Mouse (Mus musculus) thymus, postnatal 14 days (tissue): ENCODE results near the gene Mfsd4b1.

Source experiments
- DNase-seq: peaks from one replicate; pipeline ENCODE4 v3.0.0; 2021

Gene Mfsd4b1

GRCm38 (mm10) chr10:40024554-40025428 is at the start of gene Mfsd4b1:
TSS of gene Mfsd4b1 (minus strand) at chr10:40025268.
- peak; percentile 85 for DNase-seq

- DNase-seq, result no peak
These were observed 48.5 kb upstream of the Mfsd4b1 start for GRCm38 (mm10) chr10:40073608-40074007.

DNA sequence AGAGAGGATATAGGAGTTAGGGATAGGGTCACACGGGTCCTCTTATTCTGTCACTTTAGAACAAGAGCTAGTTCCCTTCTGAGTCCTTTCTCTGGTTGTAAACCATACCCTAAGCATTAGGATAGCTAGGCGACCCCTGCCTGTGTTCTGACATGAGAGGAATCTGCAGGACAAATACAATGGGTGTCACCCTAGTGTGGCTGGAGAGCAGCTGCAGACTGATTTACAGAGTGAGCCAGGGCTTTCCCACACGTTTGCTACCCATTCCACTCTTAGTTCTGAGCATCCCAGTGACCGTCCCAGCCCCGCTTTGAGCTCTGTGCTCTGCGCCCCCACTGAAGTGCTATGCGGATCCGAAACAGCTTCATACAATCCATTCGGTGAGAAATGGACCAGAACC is 45.6 kb upstream of the Mfsd4b1 start:
- no peak for DNase-seq

- DNase-seq, result no peak
These were observed 44.2 kb upstream of the Mfsd4b1 start for GRCm38 (mm10) chr10:40069270-40069669.

DNA sequence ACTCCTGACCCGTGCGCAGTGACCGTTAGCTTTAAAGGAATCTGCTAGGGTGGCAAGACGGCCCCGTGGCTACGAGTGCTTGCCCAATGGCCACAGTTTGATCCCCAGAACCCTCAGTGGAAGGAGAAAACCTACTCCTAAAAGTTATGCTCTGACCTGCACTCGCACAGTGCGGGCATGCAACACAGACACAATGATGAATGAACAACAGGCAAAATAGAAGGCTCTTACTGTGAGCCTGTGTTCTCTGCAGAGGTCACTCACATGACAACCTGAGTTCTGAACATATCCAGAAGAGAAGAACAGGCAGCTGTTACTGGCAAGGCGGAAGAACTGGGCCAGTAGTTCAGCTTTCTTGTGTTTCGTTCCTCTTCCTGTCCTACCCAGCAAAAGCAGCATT is 43.5 kb upstream of the Mfsd4b1 start:
- DNase-seq, result no peak

DNA sequence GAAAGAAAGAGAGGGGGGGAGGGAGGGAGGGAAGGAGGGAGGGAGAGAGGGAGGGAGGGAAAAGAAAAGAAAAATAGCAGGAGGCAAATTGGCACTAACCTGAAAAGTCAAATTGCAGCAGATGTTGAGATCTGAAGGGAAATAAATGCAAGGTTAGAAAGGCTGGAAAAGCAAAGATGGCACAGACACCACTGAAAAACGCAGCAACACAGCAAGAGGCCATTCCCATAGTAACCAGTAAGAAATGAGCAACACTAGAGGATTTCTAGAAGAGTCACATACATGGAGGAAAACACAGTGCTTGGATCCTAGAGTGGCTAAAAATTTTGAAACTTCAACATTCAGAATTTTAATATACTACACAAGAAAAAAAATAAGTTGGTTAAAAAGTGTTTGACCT is 42.5 kb upstream of the Mfsd4b1 start:
- DNase-seq, result no peak

GRCm38 (mm10) chr10:40067071-40067470 is 42.0 kb upstream of the Mfsd4b1 start:
- no peak for DNase-seq

DNA sequence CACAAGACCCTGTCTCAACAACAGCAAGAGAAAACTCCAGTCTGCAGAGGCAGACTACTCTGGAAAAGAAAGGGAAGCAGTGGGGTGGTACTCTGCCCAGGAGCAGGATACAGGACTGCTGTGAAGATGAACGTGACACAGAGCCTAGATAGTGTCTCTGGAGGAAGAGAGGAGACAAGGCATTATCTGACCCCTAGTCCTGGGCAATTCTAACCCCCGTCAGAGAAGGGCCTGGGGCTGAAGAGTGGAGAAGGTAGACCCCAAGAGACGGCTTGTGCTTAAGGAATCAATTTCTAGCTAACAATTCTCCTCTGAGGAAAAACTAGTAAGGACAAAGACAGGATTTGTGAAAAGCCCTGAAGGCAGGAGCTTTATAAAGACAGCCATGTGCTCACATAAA is 40.3 kb upstream of the Mfsd4b1 start:
- DNase-seq, result no peak

DNA sequence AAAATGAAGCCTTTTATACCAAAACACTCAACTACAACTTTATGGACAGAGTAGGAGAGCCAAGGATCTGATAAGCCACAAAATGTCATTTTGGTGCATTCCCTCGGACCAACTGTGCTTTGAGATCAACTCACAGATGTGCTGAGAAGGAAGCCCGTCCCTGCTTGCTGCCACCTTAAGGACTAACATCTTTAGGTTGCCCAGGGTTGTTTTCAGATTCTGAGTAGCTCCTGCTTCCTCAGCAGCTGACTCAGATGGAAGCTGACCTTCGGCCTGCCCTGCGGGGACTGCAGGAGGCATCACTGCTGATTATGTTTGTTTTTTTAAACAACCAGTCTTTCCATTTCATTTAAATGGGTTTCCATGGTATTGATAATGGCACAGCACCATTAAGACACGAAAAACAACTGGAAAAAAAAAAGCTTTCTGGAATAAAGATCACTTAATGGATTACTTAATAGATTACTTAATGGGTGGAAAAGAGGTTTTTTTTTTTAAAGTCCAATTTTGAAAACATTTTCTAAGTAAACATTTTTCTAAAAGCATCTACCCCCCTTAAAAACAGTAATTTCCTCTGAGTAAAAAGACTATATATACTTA is 38.3 kb upstream of the Mfsd4b1 start:
- DNase-seq, result no peak

GRCm38 (mm10) chr10:40062812-40063211 is 37.7 kb upstream of the Mfsd4b1 start:
- DNase-seq, result no peak

GRCm38 (mm10) chr10:40061926-40062325 is 36.9 kb upstream of the Mfsd4b1 start:
- no peak for DNase-seq

DNA sequence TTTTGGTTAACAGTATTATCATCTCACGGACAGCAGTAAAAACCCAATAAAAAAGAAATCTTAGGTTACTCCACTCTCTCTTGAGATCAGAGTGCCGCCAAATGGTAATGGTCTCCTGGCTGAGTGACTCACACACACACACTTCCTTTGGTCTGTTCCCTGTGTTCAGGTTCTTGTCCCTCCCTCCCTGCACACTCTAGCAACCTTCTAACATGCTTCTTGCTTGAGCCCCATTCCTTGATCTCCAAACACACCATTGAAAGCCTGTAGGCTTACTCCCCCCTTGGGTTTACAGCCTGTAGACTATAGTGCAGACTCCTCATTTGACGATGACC is 33.7 kb upstream of the Mfsd4b1 start:
- no peak for DNase-seq

- no peak for DNase-seq
These were observed 33.2 kb upstream of the Mfsd4b1 start for GRCm38 (mm10) chr10:40058062-40058785.

DNA sequence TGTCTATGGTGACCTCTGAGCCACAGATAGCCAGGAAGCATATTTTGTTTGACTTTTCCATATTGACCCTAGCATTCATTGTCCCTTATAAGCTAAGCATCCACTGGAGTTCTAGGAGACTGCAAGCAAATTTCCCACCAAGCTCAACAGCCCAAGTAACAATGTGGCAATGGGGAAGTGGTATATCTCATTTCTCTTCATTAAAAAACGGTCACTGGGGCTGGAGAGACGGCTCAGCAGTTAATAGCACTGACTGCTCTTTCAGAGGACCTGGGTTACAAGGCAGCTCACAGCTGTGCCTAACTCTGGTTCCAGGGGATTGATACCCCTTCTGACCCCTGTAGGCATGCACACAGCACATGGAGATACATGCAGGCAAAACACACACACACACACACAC is 32.5 kb upstream of the Mfsd4b1 start:
- no peak for DNase-seq

- no peak for DNase-seq
These were observed 29.4 kb upstream of the Mfsd4b1 start for GRCm38 (mm10) chr10:40054455-40054854.

DNA sequence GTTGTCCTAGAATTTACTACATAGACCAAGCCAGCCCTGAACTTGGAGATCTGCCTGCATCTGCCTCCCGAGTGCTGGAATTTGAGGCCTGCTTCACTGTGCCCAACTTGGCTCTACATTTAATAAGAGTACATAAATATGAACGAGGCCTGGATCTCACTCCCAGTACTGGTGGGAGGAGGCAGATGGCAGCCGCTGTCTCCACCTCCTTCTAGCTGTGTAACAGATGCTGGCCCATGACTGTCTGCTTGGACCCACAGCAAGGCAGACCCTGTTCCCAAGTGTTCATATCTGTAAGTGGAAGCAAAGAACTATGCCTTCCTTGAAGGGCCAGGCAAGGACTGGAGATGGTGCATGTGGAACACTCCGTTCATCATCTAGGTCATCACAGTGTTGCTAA is 28.8 kb upstream of the Mfsd4b1 start:
- DNase-seq, result no peak

DNA sequence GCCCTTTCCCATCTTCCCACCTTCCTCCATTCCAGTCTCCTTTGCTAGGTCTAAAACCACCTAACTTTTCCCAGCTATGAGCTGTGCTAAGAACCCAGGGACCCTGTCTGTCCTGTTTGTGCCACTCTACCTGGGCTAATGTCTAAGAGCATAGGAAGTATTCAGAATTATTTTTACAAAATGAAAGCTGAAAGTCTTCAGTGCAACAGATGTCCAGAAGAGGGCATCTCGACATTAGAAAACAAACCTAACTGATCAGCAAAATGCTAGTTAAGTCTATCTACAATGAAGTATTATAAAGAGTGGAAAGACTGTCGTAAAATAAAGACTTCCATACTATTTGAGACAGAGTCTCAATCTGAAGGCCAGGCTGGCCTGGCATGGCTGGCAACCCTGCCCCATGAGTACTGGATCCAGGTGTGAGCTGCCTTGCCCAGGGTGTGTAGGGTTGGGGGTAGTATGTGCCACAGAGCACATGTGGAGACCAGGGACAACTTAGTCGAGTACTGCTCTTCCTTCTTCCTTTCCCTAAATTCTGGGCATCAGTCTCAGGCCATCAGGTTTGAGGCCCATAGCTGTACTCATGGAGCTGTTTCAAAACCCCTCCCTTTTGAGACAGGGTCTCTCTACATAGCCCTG is 28.3 kb upstream of the Mfsd4b1 start:
- DNase-seq, result peak; percentile 49

GRCm38 (mm10) chr10:40051997-40052396 is 26.9 kb upstream of the Mfsd4b1 start:
- no peak for DNase-seq

GRCm38 (mm10) chr10:40050763-40051162 is 25.7 kb upstream of the Mfsd4b1 start:
- DNase-seq, result no peak

DNA sequence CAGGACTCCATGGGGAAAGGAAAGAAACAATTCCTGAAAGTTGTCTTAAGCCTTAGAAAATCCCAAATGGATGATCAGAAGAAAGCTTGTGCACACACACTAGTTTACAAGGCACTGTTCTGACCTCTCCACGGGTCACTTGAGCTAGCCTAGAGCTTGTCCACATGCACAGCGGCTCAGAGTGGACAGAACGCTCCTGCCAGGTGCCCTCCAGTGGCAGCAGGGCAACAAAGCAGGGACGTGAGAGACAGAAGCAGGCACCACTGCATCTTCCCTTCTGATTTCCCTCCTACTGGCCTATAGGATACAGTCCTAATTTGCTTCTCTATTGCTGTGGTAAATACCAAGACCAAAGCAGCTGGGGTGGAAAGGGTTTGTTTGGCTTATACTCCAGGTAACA is 16.3 kb upstream of the Mfsd4b1 start:
- DNase-seq, result no peak

- no peak for DNase-seq
These were observed 11.9 kb upstream of the Mfsd4b1 start for GRCm38 (mm10) chr10:40036686-40037560.

- DNase-seq, result no peak
These were observed 9.9 kb upstream of the Mfsd4b1 start for GRCm38 (mm10) chr10:40034956-40035355.
